Mouse (Mus musculus): ENCODE measurements around the gene Siah2. TPM values are rescaled to one million over a fixed set of nuclear protein-coding genes. Genes with fewer than 3 reads are reported as not detected.
A peak's percentile ranks its signal among the peaks of the same experiment; 100 is the strongest.

Siah2 gene
- polyA plus RNA-seq, 1 experiment = 18.4 TPM

DNA sequence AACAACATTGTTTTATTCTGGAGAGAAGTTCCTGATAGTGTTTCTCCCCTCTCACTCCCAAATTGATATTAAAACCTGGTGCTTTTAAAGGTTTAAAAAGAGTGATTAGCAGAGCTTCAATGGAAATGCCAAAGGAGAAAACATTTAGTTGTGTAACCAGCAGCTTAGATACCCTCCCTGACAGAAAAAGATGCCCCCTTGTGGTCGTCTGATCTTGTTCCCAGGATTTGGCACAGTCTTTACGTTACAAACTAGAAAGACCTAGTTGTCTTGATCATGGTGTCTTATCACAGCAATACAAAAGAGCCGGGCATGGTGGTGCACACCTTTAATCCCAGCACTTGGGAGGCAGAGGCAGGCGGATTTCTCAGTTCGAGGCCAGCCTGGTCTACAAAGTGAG lies 38.3 kb downstream of the Siah2 start:
- H3K79me3 ChIP-seq (ENCODE audit: low read depth) = no peaks in the 10 kb centered on the region

DNA sequence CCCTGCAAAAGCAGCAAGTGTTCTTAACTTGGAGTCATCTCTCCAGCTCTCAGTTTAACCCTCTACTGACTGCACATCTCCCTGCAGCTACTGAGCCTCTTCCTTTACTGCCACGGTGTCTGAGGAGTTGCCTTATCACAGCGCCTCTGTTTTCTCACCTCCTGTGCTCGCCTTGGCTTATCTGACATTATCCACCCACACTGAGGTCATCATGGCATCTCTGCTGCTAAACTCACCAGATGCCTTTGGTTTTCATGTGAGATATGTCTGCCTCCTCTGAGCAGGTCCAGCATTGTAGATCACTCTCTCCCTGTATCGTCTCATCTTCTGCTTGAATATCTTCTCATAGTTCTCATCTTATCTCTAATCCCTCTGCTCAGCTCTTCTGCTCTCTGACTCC lies 41.9 kb downstream of the Siah2 start:
- Histone ChIP-seq H3K36me3 (ENCODE audit: control insufficient read depth, insufficient read depth) (no peaks in the 10 kb centered on the region), H3K79me2 (ENCODE audit: control insufficient read depth, insufficient read depth) (no peaks in the 10 kb centered on the region), H3K79me3 (ENCODE audit: low read depth) (no peaks in the 10 kb centered on the region), H3ac (ENCODE audit: control insufficient read depth, insufficient read length, low read depth) (no peak overlapping the region), H3K27me3 (ENCODE audit: control insufficient read depth, insufficient read depth, insufficient read length) (no peaks in the 10 kb centered on the region), H3K4me3 (ENCODE audit: insufficient read depth, poor library complexity, severe bottlenecking) (no peak overlapping the region)
- TF ChIP-seq CTCF (IDR thresholded peaks at IDR 0.05; ENCODE audit: control insufficient read depth, insufficient read depth, insufficient read length) = no peak
- TF ChIP-seq USF1 (IDR thresholded peaks at IDR 0.05; ENCODE audit: low read depth) = no peak
- no peak for TF ChIP-seq MAX (IDR thresholded peaks at IDR 0.05)
- TF ChIP-seq FOSL1 (IDR thresholded peaks at IDR 0.05; ENCODE audit: insufficient read depth, low read length, poor library complexity, severe bottlenecking) = no peak
- no peak for TF ChIP-seq MYOG (IDR thresholded peaks at IDR 0.05; ENCODE audit: control insufficient read depth, extremely low read depth, insufficient read length)
- no peak for TF ChIP-seq MYOD1 (IDR thresholded peaks at IDR 0.05; ENCODE audit: control insufficient read depth, insufficient read length, low read depth)
- no peak for TF ChIP-seq CEBPB (IDR thresholded peaks at IDR 0.05; ENCODE audit: low read depth)

More for the DNA sequence above, 38.3 kb downstream of the Siah2 start:
- Histone ChIP-seq H3K27me3 (ENCODE audit: control insufficient read depth, insufficient read depth, insufficient read length) (no peaks in the 10 kb centered on the region), H3K4me3 (ENCODE audit: insufficient read depth, poor library complexity, severe bottlenecking) (no peak overlapping the region), H3K36me3 (ENCODE audit: control insufficient read depth, insufficient read depth) (no peaks in the 10 kb centered on the region), H3K79me2 (ENCODE audit: control insufficient read depth, insufficient read depth) (no peaks in the 10 kb centered on the region), H3ac (ENCODE audit: control insufficient read depth, insufficient read length, low read depth) (no peak overlapping the region)
- TF ChIP-seq FOSL1 (IDR thresholded peaks at IDR 0.05; ENCODE audit: insufficient read depth, low read length, poor library complexity, severe bottlenecking) (no peak), CTCF (IDR thresholded peaks at IDR 0.05; ENCODE audit: control insufficient read depth, insufficient read depth, insufficient read length) (no peak), USF1 (IDR thresholded peaks at IDR 0.05; ENCODE audit: low read depth) (no peak), MYOD1 (IDR thresholded peaks at IDR 0.05; ENCODE audit: control insufficient read depth, insufficient read length, low read depth) (no peak), MYOG (IDR thresholded peaks at IDR 0.05; ENCODE audit: control insufficient read depth, extremely low read depth, insufficient read length) (no peak), CEBPB (IDR thresholded peaks at IDR 0.05; ENCODE audit: low read depth) (no peak)

DNA sequence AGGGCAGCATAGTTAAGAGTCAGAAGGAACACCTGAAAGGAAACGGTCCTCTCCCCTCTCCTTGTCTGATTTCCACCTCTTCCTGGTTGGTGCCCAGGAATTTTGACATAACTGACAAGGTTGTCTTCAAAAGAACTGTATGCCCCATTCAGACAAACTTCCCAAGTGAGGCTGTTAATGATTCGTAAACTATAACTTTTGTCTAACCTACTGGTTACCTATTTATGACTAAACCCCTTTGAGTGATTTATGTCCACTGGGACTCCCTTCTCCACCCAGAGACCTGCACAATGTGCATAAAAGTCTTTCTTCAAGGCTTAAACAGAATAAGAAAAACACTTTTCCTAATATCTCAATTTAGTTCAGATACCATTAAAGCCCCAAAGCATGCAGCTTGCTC lies 45.0 kb downstream of the Siah2 start:
- Histone ChIP-seq H3K27me3 (ENCODE audit: control insufficient read depth, insufficient read depth, insufficient read length) (no peaks in the 10 kb centered on the region), H3K79me2 (ENCODE audit: control insufficient read depth, insufficient read depth) (no peaks in the 10 kb centered on the region), H3ac (ENCODE audit: control insufficient read depth, insufficient read length, low read depth) (no peak overlapping the region), H3K4me3 (ENCODE audit: insufficient read depth, poor library complexity, severe bottlenecking) (no peak overlapping the region), H3K36me3 (ENCODE audit: control insufficient read depth, insufficient read depth) (no peaks in the 10 kb centered on the region), H3K79me3 (ENCODE audit: low read depth) (no peaks in the 10 kb centered on the region)
- TF ChIP-seq MYOG (IDR thresholded peaks at IDR 0.05; ENCODE audit: control insufficient read depth, extremely low read depth, insufficient read length) = no peak
- TF ChIP-seq USF1 (IDR thresholded peaks at IDR 0.05; ENCODE audit: low read depth) = no peak
- TF ChIP-seq CEBPB (IDR thresholded peaks at IDR 0.05; ENCODE audit: low read depth) = no peak
- no peak for TF ChIP-seq FOSL1 (IDR thresholded peaks at IDR 0.05; ENCODE audit: insufficient read depth, low read length, poor library complexity, severe bottlenecking)
- no peak for TF ChIP-seq MYOD1 (IDR thresholded peaks at IDR 0.05; ENCODE audit: control insufficient read depth, insufficient read length, low read depth)

DNA sequence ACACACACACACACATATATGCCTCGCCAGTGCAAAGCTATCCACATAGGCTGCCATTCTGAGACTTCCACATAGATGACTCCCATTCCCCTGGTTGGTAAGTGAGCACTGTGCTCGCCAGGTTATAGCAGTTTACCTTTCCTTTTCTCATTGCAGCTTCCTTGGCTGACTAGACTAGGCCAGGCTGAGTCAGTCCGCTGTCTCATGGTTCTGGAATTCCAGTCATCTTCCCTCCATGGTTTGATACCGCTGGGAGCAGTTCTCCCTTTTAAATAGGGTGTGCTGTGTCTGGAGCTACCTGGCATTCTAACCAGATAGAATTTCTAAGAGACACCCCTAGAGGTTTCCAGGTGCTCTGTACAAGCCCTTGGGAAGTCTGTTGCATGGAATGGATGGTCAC lies 46.0 kb downstream of the Siah2 start:
- Histone ChIP-seq H3K79me3 (ENCODE audit: low read depth) (no peaks in the 10 kb centered on the region), H3K79me2 (ENCODE audit: control insufficient read depth, insufficient read depth) (no peaks in the 10 kb centered on the region), H3K27me3 (ENCODE audit: control insufficient read depth, insufficient read depth, insufficient read length) (no peaks in the 10 kb centered on the region), H3K4me3 (ENCODE audit: insufficient read depth, poor library complexity, severe bottlenecking) (no peak overlapping the region), H3ac (ENCODE audit: control insufficient read depth, insufficient read length, low read depth) (no peak overlapping the region), H3K36me3 (ENCODE audit: control insufficient read depth, insufficient read depth) (no peaks in the 10 kb centered on the region)
- TF ChIP-seq CEBPB (IDR thresholded peaks at IDR 0.05; ENCODE audit: low read depth) (no peak), USF1 (IDR thresholded peaks at IDR 0.05; ENCODE audit: low read depth) (no peak), FOSL1 (IDR thresholded peaks at IDR 0.05; ENCODE audit: insufficient read depth, low read length, poor library complexity, severe bottlenecking) (peak; percentile 64)

DNA sequence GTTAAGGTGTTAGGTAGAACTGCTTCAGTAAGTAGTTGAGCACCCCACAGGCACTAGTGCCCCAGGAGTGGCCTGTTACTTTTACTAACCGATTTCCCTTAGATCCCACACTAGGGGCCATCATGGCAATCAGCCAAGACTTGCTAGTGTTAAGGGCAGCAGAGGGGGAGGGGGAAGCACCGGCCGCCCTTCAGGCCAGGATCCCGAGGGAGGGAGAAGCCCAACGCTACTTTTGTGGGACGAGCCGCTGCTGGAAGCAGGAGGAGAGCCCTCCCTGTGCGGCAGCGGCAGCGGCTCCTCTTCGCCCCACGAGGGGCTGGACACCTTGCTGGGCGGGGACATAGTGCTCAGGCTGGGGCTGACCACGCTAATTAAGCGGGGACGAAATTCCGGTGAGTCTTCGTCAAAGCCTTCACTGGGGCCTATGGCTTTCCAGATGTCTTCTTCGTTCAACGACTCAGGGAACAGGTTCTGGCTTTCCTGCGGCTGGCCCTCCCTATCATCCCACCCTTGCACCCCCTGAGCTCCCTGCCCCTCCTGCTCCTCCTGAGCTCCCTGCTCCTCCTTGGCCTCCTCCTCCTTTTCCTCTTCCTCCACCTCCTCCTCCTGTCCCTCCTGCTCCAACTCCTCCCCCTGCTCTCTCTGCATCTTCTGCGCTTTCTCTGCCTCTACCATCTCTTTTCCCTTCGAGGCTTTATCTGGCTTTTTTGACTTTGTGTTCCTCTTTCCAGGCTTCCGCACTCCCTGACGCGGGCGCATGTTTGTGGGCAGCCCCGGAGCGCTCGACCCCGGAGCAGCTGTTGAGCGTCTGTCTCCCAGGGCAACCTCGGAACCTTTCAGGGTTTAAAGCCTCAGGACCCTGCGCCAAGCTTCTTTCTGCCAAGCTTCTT lies 55.5 kb downstream of the Siah2 start, which contains the start of gene Erich6:
TSS of gene Erich6 (minus strand) at position 802 of the 890 bp plus-strand sequence.
- peak within 1 kb of the TSS; percentile 71 for H3ac ChIP-seq (ENCODE audit: control insufficient read depth, insufficient read length, low read depth)
- no peaks in the 10 kb centered on the region for H3K79me3 ChIP-seq (ENCODE audit: low read depth)
- no peak for TF ChIP-seq CTCF (IDR thresholded peaks at IDR 0.05; ENCODE audit: control insufficient read depth, insufficient read depth, insufficient read length)
- TF ChIP-seq MYOD1 (IDR thresholded peaks at IDR 0.05; ENCODE audit: control insufficient read depth, insufficient read length, low read depth) = no peak
- TF ChIP-seq MYOG (IDR thresholded peaks at IDR 0.05; ENCODE audit: control insufficient read depth, extremely low read depth, insufficient read length) = no peak
- TF ChIP-seq MAX (IDR thresholded peaks at IDR 0.05) = no peak
- no peak for TF ChIP-seq CEBPB (IDR thresholded peaks at IDR 0.05; ENCODE audit: low read depth)
- no peak for TF ChIP-seq USF1 (IDR thresholded peaks at IDR 0.05; ENCODE audit: low read depth)
- no peak for TF ChIP-seq FOSL1 (IDR thresholded peaks at IDR 0.05; ENCODE audit: insufficient read depth, low read length, poor library complexity, severe bottlenecking)
- H3K27me3 ChIP-seq (ENCODE audit: control insufficient read depth, insufficient read depth, insufficient read length) = no peaks in the 10 kb centered on the region
- H3K79me2 ChIP-seq (ENCODE audit: control insufficient read depth, insufficient read depth) = no peaks in the 10 kb centered on the region
- H3K4me3 ChIP-seq (ENCODE audit: insufficient read depth, poor library complexity, severe bottlenecking) = peak within 1 kb of the TSS; percentile 15
- H3K36me3 ChIP-seq (ENCODE audit: control insufficient read depth, insufficient read depth) = no peaks in the 10 kb centered on the region
